Mouse (Mus musculus) heart, adult 9 months (tissue): ENCODE results near the gene Col6a1.
"Not testable (repeated sequence)": the region's sequence is repeated elsewhere in the genome, so short reads cannot be mapped to it uniquely, and the experiment has no call there.

ENCODE experiments used
- DNase-seq, 2 experiments: peaks; one replicate each; pipeline ENCODE4 v3.0.0; 2022; ENCODE audit warnings: low spot score in 2 of 2

Col6a1 gene

DNA sequence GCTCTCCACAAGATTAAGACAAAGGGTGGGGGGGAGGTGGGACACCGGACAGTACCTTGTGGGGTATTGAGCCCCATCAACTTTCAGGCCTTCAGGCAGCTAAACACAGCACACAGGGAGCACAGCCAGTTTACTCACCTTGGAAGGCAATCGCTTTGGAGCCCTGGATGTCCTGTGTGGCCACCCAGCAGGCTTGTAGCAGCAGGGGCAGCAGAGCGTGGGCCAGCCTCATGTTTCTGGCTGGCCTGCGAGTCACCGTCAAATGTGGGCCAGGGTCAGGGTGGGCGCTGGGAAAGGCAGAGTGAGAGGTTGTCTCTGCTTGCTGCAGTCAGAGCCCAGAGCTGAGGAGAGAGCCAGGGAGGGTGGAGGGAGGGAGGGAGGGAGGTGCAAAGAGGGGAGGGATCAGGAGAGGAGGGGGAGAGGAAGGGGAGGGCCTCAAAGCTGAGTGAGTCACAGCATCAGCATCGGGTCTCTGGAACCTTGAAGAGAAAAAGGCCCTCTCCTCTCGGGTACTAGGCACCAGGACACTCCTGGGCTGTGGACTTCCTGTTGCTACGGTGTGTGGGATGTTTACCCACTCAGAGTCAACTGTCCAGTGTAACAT is at the start of gene Col6a1:
Gene Col6a1, minus strand, starts transcription at position 487 of the 604 bp plus-strand sequence.
- peak; percentile 47 to 57 for DNase-seq

DNA sequence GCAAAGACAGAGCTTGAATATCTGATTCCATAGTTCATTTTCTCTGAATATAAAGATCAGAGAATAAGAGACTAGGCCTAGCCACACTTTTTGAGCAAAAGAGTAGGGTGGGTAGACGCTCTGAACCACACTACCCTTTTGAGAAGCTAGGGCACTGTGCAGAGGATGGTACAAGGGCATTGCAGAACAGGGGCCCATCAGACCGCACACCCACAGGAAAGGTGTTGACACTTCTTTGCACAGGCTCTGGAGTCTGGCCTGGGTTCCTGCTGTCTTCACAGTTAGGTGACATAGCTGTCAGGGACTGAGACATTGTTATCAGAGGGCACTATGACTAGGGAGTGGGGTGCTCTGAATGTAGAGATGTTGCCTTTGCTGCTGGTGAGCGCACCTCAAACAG is 45.7 kb upstream of the Col6a1 start:
- no peak for DNase-seq

DNA sequence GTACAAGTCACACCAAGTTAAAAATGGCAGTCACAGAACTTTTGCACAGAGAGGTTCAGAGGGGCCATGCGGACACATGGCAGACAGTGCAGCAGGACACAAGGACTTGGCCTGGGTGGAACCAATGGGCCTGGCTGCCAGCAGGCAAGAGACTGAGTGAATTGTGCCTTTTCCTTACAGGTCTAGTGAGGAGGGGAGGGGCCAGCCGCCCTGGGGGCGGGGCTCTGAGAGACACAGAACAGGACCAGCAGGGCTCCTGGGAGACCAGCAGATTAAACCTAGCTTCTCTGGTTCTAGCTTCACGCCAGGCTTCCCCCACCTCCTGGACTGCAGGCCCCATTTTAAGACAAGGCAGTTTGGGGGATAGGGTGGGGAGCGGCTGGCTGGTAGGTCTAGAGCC is 45.1 kb upstream of the Col6a1 start:
- no peak for DNase-seq

DNA sequence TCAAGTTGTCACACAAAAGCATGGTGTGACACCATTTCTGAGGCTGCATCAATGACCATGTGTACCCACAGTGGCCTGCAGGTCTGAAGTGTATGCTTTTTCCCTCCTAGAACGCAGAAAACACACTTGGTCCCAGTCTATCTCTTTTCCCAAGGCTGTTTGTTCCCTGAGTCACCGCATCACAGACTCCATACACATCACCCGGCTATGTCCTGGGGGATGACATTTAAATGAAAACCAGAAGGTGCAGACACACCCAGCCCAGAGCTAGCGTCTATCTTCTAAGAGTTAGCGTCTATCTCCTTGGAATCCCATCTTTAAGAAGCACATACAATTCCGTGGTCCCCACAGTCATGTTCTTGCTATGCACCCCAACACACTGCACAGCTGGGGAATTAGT is 43.6 kb upstream of the Col6a1 start:
- no peak for DNase-seq

DNA sequence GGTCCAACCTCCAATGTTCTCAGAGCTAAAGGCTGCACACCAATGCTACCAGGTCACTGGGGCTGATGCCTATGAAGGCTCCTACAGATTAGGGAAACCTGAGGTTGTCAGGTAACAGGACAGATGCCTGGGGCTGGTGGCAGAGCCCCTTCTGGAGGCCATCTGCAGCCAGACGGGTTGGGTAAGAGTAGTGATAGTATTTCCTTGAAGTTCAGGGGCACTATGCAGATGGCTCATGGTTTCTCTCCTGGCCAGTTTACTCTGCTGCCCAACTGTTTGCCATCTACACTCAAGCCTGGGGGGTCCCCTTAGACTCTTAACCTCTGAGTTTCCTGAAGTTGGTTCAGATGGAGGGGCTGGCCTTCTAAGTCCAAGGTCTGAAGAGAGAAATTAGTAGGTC is 40.2 kb upstream of the Col6a1 start:
- no peak for DNase-seq

DNA sequence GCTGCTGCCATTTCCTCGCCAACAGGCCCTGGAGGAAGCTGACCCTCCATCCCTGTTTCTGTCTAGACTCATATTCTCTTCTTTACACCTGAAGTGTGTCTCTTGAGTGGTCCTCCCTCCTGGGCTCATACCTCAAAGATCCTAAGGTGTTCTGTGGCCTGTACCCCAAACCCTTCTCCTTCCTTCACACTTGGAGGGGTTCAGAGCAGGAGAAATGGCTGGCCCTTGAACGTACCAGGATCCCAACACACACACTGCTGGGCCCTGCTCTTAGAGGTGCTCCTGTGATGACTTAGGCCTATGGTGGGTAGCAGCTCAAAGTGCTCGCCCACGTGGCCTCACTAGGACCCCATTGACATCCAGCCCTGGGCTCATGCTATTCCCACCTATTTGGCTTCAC is 39.0 kb upstream of the Col6a1 start:
- DNase-seq, result no peak

DNA sequence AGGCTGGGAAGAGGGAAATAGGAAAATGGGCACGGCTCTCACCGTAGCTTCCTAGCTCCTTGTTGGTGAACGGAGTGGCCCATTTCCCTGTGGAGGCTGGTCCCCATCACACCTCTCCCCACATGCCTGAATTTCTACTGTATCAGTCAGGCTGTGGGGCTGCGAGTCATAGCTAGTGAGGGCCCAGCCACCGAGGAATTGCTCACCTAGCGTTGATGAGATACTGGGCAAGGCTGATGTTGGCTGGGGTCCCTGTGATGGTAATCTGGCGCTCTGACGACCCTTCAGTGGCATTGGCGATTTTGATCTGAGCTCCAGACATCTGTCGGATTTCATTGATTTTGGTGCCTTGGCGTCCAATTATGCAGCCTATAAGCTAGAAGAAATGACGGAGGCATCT is 37.0 kb upstream of the Col6a1 start:
- DNase-seq, result no peak

DNA sequence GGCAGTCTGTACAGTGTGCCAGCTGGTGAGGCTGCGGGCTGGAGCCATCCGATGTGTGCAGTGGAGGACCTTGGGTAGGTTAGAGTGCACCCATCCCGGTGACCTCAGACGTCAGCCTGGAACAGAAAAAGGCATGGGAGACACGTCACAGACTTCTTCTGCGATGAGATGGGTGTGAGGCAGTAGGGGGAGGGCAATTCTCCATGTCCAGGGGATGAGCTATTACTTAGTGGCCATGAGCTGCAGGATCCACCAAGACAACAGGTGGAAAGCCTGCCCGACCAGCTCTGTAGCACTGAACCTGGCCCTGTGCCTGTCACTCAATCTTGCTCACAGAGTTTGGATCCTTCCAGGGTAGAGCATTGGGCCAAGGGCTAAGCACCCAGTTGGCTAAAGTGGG is 36.4 kb upstream of the Col6a1 start:
- no peak for DNase-seq

DNA sequence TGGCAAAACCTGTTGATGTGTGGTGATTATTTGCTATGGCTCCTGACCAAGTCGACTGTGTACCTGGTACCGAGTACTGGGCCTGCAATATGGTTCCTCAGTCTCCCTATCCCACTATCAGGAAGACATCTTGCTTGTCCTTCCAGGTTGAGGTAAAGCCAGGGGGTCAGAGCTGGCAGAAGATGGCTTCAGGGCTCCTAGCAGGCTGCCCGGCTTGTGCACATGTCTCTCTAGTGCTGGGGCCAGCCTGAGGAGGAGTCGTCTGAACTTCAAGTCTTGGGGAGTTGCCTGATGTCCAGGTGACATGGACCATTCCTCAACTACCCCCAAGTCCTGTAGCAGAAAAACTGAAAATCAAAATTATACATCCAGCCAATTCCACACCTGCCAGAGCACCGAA is 33.9 kb upstream of the Col6a1 start:
- DNase-seq, result no peak

DNA sequence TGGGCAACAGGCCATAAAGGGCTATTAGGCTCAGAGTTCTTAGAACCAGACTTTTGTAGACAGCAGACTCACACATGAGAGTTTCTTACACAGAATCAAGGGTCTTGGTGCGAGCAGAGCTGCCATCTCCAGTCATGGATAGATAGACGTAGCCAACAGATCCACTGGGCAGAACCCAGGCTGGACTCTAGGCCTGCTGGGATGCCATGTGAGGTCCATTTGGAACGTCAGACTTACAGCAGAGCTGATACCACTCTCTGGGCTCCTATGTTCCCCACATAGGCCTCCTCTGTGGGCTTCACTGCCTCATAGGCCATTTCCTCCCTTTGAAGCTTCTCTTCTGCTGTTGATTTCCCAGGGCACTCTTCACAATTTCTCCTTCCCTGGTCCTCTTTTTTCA is 27.7 kb upstream of the Col6a1 start:
- no peak for DNase-seq

DNA sequence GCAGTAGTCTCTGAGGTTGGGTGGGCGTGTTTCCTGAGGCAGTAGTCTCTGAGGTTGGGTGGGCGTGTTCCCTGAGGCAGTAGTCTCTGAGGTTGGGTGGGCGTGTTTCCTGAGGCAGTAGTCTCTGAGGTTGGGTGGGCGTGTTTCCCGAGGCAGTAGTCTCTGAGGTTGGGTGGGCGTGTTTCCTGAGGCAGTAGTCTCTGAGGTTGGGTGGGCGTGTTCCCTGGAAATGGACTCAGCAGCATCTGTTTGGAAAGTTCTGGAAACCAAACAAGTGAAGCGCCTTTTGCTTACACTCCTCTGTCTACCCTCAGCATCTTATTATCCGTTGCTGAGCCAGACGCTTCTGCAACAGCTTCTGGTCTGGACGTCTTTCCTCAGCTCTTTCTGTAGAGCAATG is 18.3 kb upstream of the Col6a1 start:
- not testable (repeated sequence) for DNase-seq

DNA sequence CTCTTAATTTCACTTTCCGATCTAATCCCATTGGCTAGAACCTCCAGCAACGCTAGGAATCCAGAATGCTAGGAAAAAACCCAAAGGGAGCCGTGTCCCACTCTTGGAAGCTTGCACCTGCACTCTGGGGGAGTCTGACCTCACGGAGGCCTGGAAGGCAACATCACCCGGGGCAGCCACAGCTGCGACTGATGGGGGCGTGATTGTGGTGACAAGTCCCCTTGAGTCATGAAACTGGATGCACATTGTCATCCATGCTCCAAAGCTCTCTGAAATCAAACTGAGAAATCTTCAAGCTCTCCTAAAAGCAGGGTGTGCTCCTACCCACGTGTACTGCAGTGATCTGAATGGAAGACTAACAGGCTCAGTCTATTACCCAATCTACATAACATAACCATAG is 10.8 kb upstream of the Col6a1 start:
- no peak for DNase-seq

DNA sequence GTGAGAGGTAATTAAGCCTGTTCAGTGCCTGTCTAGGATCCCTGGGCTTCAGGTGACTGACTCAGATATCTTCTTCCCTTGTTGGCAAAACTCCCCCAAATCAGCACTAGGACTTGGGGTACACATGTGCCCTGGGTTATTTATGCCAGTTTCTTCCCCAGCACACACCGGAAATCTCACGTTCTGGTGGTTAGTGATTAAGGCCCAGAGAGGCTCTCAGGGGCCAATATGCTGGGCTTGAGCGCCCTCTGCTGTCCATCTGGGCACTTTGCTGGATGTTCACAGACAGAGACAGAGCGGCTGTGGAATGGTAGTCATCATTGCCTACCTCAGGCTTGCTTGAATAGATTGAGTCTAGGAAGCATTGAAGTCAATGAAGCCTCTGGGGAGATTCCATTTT is 9.0 kb upstream of the Col6a1 start:
- peak; percentile 48 to 73 for DNase-seq

DNA sequence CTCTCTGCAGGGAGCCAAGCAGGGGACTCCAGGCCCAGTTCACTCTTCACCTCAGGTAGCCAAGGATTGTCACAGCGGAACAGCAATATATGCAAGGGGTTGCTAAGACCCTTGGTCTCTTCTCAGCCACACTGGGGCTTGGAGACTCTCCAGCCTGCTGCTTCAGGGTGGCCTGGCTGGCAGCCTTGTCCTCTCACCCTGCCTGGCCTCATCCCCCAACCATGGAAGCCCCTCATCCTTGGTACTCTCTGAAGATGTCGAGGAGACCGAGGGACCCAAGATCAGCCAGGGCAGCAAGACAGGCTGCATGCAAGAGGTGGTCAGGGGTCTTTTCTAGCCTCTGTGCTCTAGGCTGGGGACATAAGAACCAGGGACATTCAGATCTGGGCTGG is 7.7 kb upstream of the Col6a1 start:
- no peak for DNase-seq

DNA sequence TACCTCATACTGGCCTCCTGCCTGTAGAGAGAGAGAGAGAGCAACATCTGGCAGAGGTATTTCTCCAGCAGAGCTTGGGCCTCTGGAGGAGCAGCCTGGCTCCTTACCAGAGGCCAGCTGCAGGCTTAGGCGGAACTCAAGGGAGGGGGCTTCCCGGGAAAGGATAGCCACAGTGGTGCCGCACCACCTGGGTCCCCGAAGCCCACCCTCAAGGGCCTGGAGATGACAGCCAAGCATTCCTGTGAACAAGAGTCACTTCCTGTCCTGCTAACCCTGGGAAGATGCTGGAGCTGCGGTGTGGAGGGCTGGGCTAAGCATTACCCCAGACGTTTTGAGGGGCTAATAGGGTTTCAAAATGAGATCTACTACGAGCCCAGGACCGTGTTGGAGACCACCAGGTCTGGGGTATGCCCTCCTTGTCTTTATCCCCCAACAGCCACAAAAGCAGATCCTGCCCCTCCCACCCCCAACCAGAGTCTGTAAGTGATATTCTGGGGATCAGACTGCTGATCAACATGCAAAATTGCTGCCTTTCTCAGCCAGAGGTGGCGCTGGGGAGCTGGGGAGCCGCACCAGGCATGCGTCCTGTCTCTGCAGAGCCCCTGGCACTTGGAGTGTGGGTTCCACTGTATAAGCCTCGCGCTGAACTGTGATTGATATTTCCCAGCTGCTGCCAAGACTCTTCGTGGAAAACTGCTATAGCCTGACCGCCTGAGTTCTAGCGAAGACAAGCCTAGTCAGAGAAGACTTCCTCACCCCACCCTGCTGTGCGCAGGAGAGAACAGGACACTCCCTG is 7.1 kb upstream of the Col6a1 start:
- peak; percentile 83 to 84 for DNase-seq

DNA sequence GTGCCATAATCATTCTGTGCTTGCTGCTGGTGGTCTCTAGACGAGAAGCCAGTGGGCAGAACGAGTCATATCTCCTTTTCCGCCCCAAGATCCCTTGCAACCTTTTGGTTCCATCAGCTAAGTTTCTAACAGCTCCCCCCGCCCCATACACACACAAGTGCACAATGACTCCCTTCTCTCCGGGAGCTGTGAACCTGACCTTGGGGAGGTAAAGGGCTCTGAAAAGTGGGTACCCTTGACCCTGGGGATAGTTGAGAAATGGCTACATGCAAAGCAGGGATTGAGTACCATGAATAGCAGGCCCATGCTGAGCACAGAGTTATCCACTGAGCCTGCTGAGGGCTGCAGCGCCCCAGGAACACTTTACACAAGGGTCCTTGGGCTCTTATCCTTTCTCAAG is 6.4 kb upstream of the Col6a1 start:
- no peak for DNase-seq

DNA sequence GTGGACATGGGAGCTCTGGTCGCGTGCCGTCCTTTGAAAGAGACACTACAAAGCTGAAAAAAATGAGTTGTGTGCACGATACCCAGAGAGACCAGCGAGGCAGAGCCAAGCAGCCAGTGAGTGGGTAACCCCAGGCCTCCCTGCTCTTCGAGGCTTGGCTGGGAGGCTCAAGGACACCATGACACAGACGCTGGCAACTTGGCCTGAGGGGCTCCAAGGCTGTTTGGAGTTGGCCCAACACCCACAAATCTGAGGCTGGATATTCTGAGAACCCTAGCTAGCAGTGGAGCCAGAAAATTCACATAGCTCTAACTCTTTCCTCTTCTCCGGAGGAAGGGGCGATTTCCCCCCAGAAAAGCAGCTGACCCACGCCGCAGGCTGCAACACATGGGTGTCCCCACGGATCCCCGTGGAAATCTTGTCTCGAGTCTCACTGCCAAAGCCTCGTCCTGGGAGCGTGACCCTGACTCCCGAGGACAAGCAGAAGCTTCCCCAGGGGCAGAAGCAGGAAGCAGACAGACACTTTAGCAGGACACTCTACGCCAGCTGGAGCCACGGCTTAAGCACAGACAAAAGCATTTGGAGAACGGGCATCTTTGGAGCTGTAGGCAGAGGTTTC is 5.8 kb upstream of the Col6a1 start:
- DNase-seq, result peak; percentile 74

DNA sequence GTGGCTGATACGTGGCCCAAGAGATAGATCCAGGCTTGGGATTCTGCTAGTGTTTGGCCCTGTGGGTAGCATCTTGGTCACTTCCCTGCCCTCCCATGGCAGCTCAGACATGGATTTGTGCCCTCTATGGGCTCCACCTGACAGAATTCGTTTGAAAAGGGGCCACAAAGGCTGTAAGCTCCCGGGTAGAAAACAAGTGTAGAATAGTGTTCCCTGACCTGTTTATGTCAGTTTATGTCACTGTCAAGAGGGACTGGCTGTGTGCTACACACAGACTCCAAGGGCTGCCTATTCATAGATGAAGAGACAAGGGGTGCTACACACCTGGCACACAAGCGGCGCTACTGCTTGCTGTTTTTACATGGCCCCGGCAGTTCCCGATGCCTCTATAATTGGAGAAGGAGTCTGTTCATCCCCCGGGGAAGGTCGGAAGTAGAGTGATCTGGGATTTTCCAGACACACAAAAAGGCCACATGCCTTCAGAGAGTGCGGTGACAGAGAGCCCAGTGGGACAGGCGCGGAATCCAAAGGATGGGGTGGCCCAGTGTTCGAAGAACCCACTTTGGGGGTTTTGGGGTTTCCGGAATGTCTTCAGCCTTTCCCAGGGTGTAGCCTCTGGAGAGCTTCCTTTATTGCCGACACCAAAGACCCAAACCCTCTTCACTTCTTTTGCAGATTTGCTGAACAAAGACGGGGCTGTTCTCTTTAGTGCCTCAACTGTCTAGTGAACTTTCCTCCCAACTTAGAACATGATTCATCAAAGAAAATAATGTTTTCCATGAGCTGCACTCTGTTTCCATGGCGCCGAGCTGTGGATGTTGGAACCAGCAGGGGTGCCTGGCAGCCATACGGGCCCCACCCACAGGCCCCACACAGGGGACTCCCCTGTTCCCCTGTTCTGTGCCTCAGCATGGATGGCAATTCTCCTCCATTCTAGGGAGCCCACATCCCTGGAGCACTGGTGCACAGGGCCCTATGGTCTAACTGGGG is 4.0 kb upstream of the Col6a1 start:
- DNase-seq, result peak; percentile 61 to 69

DNA sequence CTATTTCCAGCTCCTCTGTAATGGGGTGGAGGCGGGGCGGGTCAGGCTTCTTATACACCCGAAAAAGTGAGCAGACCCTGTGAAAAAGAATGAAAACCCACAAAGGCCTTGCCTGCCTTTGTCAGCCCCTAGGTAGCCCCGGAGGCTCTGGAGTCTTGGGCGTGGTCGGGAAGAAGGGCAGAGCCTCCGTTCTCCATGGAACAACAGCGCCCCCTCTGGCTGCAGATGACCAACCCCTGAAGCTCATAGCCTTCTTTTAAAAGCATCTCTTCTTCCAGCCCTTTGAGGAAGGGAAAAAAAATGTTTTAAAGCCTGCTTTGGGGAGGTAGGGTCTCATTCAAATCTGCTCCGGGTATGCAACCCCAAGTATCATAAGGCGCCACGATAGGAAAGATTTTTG is 2.4 kb upstream of the Col6a1 start:
- DNase-seq, result peak; percentile 63 to 75

DNA sequence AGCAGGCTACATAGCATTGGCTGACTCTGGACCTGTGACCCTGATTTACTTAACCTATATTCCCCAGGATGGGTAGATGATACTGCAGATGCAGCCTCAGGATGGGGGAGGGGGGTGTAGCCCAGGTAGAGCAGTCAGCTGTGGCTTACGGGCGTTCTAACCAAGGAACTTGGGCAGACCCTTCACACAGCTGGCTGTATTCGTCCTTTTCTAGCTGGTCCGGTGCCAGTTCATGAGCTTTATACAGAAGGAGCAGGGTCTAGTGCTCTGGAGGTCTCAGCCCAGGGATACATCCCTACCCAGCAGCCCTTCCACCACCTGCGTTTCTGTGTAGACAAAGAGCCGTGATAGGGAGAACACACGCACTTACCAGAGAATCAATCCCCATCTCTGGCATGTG is 1.3 kb upstream of the Col6a1 start:
- DNase-seq, result no peak

DNA sequence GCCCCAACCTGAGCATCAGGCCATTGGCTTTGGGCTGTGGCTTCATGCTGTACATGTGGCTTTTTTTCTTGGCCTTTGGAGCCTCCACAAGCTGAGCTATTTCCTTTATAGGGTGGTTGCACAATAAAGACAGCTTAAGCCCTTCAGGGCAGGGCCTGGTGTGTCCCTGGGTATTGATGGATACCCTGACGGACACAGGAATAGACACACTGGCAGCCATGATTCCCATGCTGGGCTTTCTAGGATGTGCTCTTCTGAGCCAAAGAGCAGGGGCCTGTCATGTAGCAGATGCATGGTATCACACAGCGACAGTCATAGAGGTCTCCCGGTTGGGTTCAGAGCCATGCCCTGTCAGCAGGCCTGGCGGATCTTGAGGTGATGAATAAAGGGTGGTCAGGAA is 898 bp upstream of the Col6a1 start:
- no peak for DNase-seq

DNA sequence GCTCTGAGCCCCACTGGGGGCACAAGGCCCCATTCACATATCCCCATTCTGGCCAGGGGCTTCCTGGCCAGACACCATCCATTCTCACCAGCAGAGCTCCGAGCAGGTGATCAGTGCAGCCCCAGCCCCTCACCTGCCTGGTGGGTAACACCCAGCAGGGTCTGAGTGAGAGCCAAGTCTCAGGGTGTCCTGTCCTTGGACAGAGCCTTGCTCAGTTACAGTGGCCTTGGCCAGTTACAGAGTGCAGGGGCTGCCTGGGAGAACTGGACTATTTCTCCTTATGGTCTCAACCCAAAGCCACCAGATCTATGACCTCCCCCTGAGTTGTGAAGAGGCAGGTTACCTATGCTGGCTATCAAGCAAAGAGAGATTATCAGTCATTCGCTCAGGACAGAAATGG is 871 bp downstream of the Col6a1 start:
- no peak for DNase-seq
